Mouse (Mus musculus): ENCODE data around the gene Ctnna3. TPM values are rescaled to one million over a fixed set of nuclear protein-coding genes. Genes with fewer than 3 reads are reported as not detected.

Gene Ctnna3
- polyA plus RNA-seq, 1 experiment: 3.0 TPM

- no peak within 1 kb of the TSS for H3K4me3 ChIP-seq (replicated peaks; ENCODE audit: insufficient read depth, low read depth, low read length)
- no peak for DNase-seq
- no peak for TF ChIP-seq POLR2A (IDR thresholded peaks at IDR 0.05; ENCODE audit: borderline replicate concordance, insufficient read depth, low read length)
- no peak for TF ChIP-seq CTCF (IDR thresholded peaks at IDR 0.05; ENCODE audit: borderline replicate concordance, insufficient read depth, low read depth, low read length)
Measured at GRCm38 (mm10) chr10:63927334-63927733, 497.4 kb downstream of the Ctnna3 start, which contains the start of gene Gm10118. TSS of gene Gm10118 (minus strand) at chr10:63927434.

GRCm38 (mm10) chr10:63933946-63934345 lies 504.0 kb downstream of the Ctnna3 start:
- Histone ChIP-seq H3K4me3 (replicated peaks; ENCODE audit: insufficient read depth, low read depth, low read length) (no peak overlapping the region), H3K27ac (ENCODE audit: insufficient read depth, low read length) (no peak overlapping the region), H3K27me3 (ENCODE audit: control insufficient read depth, insufficient read depth, low read length) (no peaks in the 10 kb centered on the region), H3K4me1 (ENCODE audit: control insufficient read depth, insufficient read depth, low read length) (peaks cover 8% of the 10 kb centered on the region; the same call in 1 of the 2 replicates)
- TF ChIP-seq CTCF (IDR thresholded peaks at IDR 0.05; ENCODE audit: borderline replicate concordance, insufficient read depth, low read depth, low read length): no peak
- no peak for TF ChIP-seq POLR2A (IDR thresholded peaks at IDR 0.05; ENCODE audit: borderline replicate concordance, insufficient read depth, low read length)
- WGBS: 12% methylated on average over 5 of the region's 5 CpGs
- peak in 1 of 2 experiments; percentile 46 for DNase-seq

More at GRCm38 (mm10) chr10:63927334-63927733, 497.4 kb downstream of the Ctnna3 start, which contains the start of gene Gm10118:
- Histone ChIP-seq H3K27me3 (ENCODE audit: control insufficient read depth, insufficient read depth, low read length) (no peaks in the 10 kb centered on the region), H3K4me1 (ENCODE audit: control insufficient read depth, insufficient read depth, low read length) (no peaks in the 10 kb centered on the region), H3K27ac (ENCODE audit: insufficient read depth, low read length) (no peak within 1 kb of the TSS)

GRCm38 (mm10) chr10:63945534-63945933 lies 515.6 kb downstream of the Ctnna3 start:
- TF ChIP-seq POLR2A (IDR thresholded peaks at IDR 0.05; ENCODE audit: borderline replicate concordance, insufficient read depth, low read length) (no peak), CTCF (IDR thresholded peaks at IDR 0.05; ENCODE audit: borderline replicate concordance, insufficient read depth, low read depth, low read length) (no peak)
- Histone ChIP-seq H3K4me1 (ENCODE audit: control insufficient read depth, insufficient read depth, low read length) (peaks cover 10% of the 10 kb centered on the region; the same call in 1 of the 2 replicates), H3K4me3 (replicated peaks; ENCODE audit: insufficient read depth, low read depth, low read length) (no peak overlapping the region), H3K27ac (ENCODE audit: insufficient read depth, low read length) (no peak overlapping the region), H3K27me3 (ENCODE audit: control insufficient read depth, insufficient read depth, low read length) (no peaks in the 10 kb centered on the region)
- WGBS: 74% methylated on average over 3 of the region's 3 CpGs
- no peak for DNase-seq

DNA sequence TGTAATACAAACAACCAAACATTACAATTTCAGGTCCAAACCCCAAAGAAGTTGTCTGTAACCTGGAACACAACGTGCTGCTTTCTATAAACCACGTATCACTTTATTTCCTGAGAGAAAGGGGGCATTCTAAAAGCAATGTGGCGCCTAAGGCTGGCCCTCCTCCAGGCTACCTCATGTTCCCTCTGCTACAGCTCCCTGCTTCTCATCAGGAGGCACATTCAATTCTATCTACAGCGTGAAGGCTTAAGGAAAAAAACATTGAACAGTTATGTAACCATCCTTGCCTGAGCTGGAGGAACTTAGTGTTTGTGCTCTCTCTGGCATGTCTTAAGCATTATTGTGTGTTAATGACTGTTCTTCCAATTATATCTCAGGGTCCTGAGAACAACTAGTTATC lies 517.4 kb downstream of the Ctnna3 start:
- TF ChIP-seq POLR2A (IDR thresholded peaks at IDR 0.05; ENCODE audit: borderline replicate concordance, insufficient read depth, low read length) (no peak), CTCF (IDR thresholded peaks at IDR 0.05; ENCODE audit: borderline replicate concordance, insufficient read depth, low read depth, low read length) (no peak)
- no peaks in the 10 kb centered on the region for H3K27me3 ChIP-seq (ENCODE audit: control insufficient read depth, insufficient read depth, low read length)
- WGBS: 15% methylated on average over 4 of the region's 4 CpGs
- H3K27ac ChIP-seq (ENCODE audit: insufficient read depth, low read length): no peak overlapping the region
- no peak overlapping the region for H3K4me3 ChIP-seq (replicated peaks; ENCODE audit: insufficient read depth, low read depth, low read length)
- peaks cover 13% of the 10 kb centered on the region; the same call in 1 of the 2 replicates for H3K4me1 ChIP-seq (ENCODE audit: control insufficient read depth, insufficient read depth, low read length)
- peak; percentile 48 to 72 for DNase-seq

DNA sequence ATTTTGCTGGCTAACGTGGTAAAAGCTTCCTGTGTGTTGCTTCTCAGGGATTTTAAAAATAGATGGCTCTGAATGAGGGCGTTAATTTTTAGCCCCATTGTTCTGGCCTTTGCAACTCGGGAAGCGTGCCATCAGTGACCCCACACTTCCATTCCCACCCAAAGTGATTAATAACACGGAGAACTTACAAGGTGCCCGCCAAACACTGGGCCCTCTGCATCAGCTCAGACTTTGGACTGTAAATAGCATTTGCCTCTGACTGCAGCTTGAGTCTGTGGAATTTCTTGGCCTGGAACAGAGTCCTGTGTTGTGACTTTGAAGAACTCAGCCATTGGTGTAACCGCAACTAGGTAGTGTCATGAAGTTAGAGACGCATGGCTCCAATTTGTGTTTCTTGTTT lies 521.0 kb downstream of the Ctnna3 start:
- 44% methylated on average over 8 of the region's 8 CpGs for WGBS
- TF ChIP-seq POLR2A (IDR thresholded peaks at IDR 0.05; ENCODE audit: borderline replicate concordance, insufficient read depth, low read length): no peak
- no peak for TF ChIP-seq CTCF (IDR thresholded peaks at IDR 0.05; ENCODE audit: borderline replicate concordance, insufficient read depth, low read depth, low read length)
- Histone ChIP-seq H3K4me1 (ENCODE audit: control insufficient read depth, insufficient read depth, low read length) (peaks cover 23% of the 10 kb centered on the region; the same call in 1 of the 2 replicates), H3K27ac (ENCODE audit: insufficient read depth, low read length) (no peak overlapping the region), H3K4me3 (replicated peaks; ENCODE audit: insufficient read depth, low read depth, low read length) (no peak overlapping the region), H3K27me3 (ENCODE audit: control insufficient read depth, insufficient read depth, low read length) (no peaks in the 10 kb centered on the region)
- DNase-seq: no peak

GRCm38 (mm10) chr10:63951481-63951880 lies 521.6 kb downstream of the Ctnna3 start:
- TF ChIP-seq POLR2A (IDR thresholded peaks at IDR 0.05; ENCODE audit: borderline replicate concordance, insufficient read depth, low read length) (no peak), CTCF (IDR thresholded peaks at IDR 0.05; ENCODE audit: borderline replicate concordance, insufficient read depth, low read depth, low read length) (no peak)
- WGBS: 100% methylated on average over 1 of the region's 1 CpGs
- Histone ChIP-seq H3K4me3 (replicated peaks; ENCODE audit: insufficient read depth, low read depth, low read length) (no peak overlapping the region), H3K4me1 (ENCODE audit: control insufficient read depth, insufficient read depth, low read length) (peaks cover 23% of the 10 kb centered on the region; the same call in 1 of the 2 replicates), H3K27ac (ENCODE audit: insufficient read depth, low read length) (no peak overlapping the region), H3K27me3 (ENCODE audit: control insufficient read depth, insufficient read depth, low read length) (no peaks in the 10 kb centered on the region)
- DNase-seq: no peak

DNA sequence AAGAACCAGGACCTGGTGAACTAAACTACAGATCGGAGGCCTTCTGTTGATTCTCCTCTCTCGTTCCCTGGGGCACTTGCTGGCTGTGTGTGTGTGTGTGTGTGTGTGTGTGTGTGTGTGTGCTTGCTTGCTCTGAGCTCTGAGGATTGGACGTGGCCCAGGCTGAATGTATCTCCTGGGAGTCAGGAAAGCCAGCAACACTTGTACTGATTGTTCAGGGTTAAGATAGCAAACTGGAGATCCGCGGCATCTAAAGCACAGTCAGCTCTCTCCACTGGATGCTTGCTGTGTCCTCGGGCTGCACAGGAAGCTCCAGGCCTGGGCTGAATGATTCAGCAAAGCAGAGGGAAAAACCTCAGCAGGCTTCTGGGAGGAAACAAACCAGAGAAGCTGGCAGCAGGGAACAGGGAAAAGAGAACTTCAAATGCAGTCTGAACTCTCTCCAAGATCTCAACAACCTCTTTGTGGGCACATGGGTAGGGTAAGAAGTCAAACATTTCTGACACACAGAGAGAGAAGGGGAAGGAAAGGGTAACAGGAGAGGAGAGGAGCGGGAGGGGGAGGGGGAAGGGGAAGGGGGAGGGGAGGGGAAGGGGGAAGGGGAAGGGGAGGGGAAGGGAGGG lies 524.5 kb downstream of the Ctnna3 start:
- DNase-seq: peak; percentile 58 to 59
- under 1% methylated on average over 6 of the region's 7 CpGs for WGBS
- peak overlapping the region; percentile 73 for H3K27ac ChIP-seq (ENCODE audit: insufficient read depth, low read length)

DNA sequence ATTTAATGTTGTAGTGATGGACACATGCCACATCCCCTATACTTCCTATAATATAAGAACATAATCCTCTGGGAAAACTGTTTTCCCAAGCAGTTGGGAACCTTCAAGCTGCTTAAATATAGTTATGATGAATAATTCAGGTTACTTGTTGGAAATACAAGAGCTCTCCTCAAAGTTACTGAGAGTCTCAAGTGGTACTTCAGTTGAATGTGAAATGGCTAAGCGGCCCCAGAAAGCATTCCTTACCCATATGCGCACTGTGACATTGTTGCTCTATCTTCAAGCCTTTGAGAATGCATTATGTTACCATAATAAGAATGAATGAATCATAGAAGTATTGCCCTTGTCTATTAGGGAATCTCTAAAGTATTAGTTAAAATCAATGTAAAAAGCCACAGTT lies 542.4 kb downstream of the Ctnna3 start:
- TF ChIP-seq CTCF (IDR thresholded peaks at IDR 0.05; ENCODE audit: borderline replicate concordance, insufficient read depth, low read depth, low read length) (no peak), POLR2A (IDR thresholded peaks at IDR 0.05; ENCODE audit: borderline replicate concordance, insufficient read depth, low read length) (no peak)
- no peak overlapping the region for H3K4me3 ChIP-seq (replicated peaks; ENCODE audit: insufficient read depth, low read depth, low read length)
- WGBS: 95% methylated on average over 2 of the region's 2 CpGs

More for the DNA sequence above, 524.5 kb downstream of the Ctnna3 start:
- H3K4me1 ChIP-seq (ENCODE audit: control insufficient read depth, insufficient read depth, low read length): peaks cover 13% of the 10 kb centered on the region; the same call in 1 of the 2 replicates
- TF ChIP-seq POLR2A (IDR thresholded peaks at IDR 0.05; ENCODE audit: borderline replicate concordance, insufficient read depth, low read length) (no peak), CTCF (IDR thresholded peaks at IDR 0.05; ENCODE audit: borderline replicate concordance, insufficient read depth, low read depth, low read length) (no peak)
- no peaks in the 10 kb centered on the region for H3K27me3 ChIP-seq (ENCODE audit: control insufficient read depth, insufficient read depth, low read length)
- H3K4me3 ChIP-seq (replicated peaks; ENCODE audit: insufficient read depth, low read depth, low read length): no peak overlapping the region

More for the DNA sequence above, 542.4 kb downstream of the Ctnna3 start:
- no peaks in the 10 kb centered on the region for H3K4me1 ChIP-seq (ENCODE audit: control insufficient read depth, insufficient read depth, low read length)
- H3K27me3 ChIP-seq (ENCODE audit: control insufficient read depth, insufficient read depth, low read length): no peaks in the 10 kb centered on the region
- DNase-seq: no peak
- no peak overlapping the region for H3K27ac ChIP-seq (ENCODE audit: insufficient read depth, low read length)
